Mouse (Mus musculus): Measurements from ENCODE around the gene Tspoap1.

GRCm38 (mm10) chr11:87712188-87712587, 48.2 kb upstream of the Tspoap1 start:
- TF ChIP-seq CTCF (IDR thresholded peaks at IDR 0.05; ENCODE audit: low read depth, low read length), result no peak
- no peak for TF ChIP-seq POLR2A (IDR thresholded peaks at IDR 0.05; ENCODE audit: extremely low read depth, insufficient read depth, low read length)
